Mouse (Mus musculus): ENCODE data around the gene Ofd1. TPM values are rescaled to one million over a fixed set of nuclear protein-coding genes. Genes with fewer than 3 reads are reported as not detected.

Gene Ofd1
- 1 to 10 TPM; 4.6 to 4.8 TPM for total RNA-seq (2021)

DNA sequence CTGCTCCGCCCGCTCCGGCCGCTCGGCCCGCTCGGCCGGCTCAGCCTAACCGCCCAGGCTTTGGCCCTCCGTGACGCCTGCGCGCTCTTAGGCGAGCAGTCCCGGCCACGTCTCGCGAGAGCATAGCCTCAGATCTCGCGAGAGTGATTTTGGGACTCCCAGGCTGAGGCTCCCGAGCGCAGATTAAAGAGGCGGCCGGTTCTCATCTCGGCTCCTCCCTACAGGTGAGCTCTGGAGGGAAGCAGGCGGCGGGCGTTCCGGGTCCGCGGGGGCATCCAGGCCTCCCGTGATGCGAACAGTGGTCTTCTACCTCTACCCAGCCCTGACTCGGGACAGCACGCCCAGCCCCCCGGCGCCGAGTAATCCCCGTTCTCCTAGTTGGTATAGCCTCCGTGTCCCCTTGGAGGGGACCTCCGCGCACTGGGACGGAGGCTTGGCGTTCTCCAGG, at the start of gene Ofd1:
Gene Ofd1 (minus strand): TSS at position 89 of the 448 bp plus-strand sequence.
- peak; percentile 82 to 87 for DNase-seq

DNA sequence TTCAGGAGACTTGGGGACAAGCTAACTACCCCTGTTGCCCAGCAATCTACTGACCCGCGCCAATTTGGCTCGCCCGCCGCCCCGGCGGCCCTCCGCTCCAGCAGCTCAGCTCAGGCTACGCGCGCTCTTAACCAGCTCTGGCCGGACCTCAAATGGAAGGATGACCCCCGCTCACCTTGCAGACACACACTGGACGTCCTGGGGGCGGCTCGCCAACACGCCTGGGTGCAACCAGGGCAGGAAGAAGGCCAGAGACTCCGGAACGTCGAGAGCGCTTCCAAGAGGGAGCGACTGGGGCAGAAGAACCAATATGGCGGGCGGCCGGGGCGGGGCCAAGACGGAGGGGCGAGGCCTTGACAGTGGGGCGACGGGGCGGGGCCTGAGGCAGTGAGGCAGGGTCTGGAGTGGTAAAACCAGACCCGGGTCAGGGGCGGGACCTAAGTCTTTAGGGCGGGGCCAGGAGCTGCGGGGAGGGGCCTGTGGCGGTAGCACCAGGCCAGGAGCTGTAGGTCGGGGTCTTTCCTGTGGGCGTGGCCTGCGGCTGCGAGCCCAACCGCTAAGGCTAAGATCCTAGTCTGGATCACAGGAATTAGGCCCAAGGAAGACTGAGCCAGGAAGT, 39.0 kb upstream of the Ofd1 start, which contains the start of gene Rab9:
Gene Rab9 (minus strand): TSS at position 503 of the 619 bp plus-strand sequence.
- peak; percentile 84 to 87 for DNase-seq

GRCm38 (mm10) chrX:166478631-166479364, 38.3 kb upstream of the Ofd1 start:
- peak in 1 of 2 experiments; percentile 3 for DNase-seq

DNA sequence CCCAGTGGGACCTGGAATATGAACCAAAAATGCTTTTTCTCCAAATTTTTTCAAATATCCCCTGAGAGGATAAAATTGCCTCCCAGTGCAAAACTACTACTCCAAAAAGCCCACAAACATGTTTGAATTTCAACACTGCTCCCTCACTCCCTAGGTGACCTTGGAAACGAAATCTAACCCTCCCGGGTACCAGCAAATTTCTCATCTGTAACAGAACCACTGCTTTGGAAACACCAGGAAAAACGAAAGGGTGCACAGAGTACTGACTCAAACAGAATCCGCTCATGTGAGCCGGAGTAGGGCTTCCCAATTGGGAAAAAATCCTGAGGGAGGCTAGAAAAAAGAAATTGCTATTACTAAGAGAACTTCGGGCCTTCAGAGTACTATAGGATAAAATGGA, 36.9 kb upstream of the Ofd1 start:
- no peak for DNase-seq

DNA sequence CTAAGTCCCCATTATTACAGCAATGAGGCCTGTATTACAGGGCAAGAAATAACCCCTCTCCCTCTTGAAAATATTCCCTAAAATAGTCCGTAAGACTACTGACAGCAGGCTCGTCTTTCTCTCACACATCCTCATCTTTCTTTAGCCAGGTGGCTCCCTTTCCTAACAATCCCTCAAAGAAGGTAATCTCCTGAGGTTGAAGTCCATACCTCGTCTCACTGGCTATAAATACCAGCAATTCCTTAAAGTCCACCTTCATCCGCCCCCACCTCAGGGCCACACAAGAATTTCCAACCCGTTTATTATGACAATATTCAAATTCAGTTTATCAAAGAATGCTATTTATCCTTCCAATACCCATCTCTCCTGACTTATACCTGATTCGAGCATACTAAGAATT, 32.1 kb upstream of the Ofd1 start:
- DNase-seq = no peak

GRCm38 (mm10) chrX:166468321-166468720, 27.8 kb upstream of the Ofd1 start:
- DNase-seq = no peak

DNA sequence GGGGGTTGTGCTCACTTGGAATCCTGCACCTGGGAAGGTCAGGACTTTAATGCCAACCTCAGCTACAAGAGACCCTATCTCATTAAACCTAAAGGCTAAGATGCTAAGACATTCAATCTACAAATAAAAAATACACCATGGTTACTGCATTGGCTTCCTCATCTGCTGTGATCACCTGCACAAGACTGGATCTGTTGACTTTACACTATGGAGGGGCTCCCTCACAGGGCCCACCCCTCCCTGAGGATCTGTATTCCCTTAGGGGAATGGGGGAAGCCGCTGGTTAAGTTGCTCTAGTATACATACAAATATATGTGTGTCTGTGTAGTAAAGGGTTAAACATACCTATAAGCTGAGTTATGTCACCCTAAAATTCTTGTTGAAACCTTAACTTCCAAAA, 15.0 kb upstream of the Ofd1 start:
- DNase-seq = no peak

GRCm38 (mm10) chrX:166454331-166454730, 13.8 kb upstream of the Ofd1 start:
- DNase-seq = no peak

GRCm38 (mm10) chrX:166453532-166453931, 13.0 kb upstream of the Ofd1 start:
- no peak for DNase-seq

- DNase-seq = no peak
Observed at GRCm38 (mm10) chrX:166444552-166444951, 4.0 kb upstream of the Ofd1 start.

DNA sequence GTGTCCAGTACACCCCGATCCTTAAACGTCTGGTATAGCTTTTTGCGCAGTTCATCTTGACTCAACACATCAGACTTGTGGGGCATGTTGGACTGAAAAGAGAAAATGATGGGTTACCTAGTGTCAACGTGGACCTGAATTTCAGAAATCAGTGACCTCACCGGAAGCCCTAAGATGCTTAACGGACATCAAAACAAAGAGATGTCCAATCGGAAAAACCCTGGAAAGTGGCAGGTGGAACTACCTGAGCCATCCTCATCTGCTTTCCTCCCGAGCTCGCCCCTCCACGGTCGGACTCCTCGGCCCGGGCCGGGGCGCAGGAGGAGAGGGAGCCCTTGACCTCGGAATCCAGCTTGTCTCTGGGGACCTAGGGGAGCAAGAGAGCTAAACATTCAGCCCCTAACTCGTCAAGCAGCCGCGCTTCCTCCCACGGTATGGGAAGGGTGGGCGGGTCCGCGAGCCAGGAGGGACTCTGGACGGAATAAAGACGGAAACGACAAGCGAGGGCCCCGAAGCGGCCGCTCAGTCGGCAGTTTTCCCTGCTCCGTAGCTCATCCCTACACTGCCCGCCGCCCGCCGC, 378 bp downstream of the Ofd1 start, which contains the start of gene Trappc2:
Gene Trappc2 (plus strand): TSS at position 539 of the 580 bp plus-strand sequence.
- peak in 1 of 2 experiments; percentile 7 for DNase-seq

- no peak for DNase-seq
Observed at GRCm38 (mm10) chrX:166434812-166435211, 5.7 kb downstream of the Ofd1 start.

GRCm38 (mm10) chrX:166416196-166416595, 24.3 kb downstream of the Ofd1 start:
- DNase-seq = no peak

- DNase-seq = no peak
Observed at GRCm38 (mm10) chrX:166407865-166408264, 32.6 kb downstream of the Ofd1 start.

DNA sequence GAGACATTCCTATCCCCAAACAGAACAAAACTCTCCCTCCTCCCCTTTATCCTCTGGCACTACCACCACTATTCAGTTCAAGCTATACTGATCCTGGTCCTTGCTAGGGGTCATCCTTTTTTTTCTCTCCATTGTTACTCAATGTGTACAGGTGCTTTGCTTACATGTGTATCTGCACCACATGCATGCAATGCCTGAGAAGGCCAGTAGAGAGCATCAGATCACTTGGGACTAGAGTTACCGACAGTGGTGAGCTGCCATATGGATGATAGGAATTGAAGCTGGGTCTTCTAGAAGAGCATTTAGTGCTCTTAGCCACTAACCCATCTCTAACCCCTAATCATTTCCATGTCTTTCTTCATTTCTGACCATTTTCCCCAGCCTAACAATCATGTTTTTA, 46.8 kb downstream of the Ofd1 start:
- no peak for DNase-seq

DNA sequence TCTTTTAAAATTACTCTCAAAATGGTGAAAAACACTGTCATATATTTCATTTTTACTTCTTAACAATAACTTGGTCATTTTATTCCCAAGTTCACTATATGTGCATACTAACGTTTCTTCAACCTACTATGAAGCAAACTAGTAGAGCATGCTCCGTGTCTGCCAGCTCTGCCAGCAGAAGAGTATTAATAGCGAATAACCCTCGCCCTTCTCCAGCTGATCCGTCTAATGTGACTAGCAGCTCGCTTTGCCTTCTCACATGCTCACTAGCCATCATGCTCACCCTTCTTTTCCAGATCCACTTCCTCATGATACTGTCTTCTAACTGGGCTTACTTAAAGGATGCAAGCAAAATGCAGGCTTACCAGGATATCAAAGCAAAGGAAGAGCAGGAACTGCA, 53.8 kb downstream of the Ofd1 start:
- no peak for DNase-seq

DNA sequence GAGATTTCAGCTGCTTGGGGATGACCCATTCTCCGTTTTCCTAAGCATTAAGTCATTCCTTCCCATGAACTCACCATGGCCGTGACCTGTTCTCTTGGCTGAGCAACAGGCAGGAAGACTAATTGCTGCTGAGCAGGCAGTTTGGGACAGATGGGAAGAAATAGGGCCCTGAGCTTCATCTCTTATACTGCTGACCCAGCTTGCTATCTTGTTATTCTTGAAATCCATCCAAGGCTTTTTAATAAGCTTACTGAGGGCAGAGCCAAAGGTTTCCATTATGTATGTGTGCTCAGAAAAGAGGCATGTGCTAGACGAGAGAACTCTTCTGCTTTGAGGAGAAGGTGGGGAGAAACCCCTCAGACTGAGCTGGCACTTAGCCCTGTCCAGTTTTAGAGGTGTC, 55.6 kb downstream of the Ofd1 start:
- no peak for DNase-seq

GRCm38 (mm10) chrX:166383606-166384005, 56.9 kb downstream of the Ofd1 start:
- DNase-seq = no peak

GRCm38 (mm10) chrX:166378652-166379051, 61.9 kb downstream of the Ofd1 start:
- no peak for DNase-seq

- DNase-seq = no peak
Observed at GRCm38 (mm10) chrX:166376681-166377328, 63.7 kb downstream of the Ofd1 start.

DNA sequence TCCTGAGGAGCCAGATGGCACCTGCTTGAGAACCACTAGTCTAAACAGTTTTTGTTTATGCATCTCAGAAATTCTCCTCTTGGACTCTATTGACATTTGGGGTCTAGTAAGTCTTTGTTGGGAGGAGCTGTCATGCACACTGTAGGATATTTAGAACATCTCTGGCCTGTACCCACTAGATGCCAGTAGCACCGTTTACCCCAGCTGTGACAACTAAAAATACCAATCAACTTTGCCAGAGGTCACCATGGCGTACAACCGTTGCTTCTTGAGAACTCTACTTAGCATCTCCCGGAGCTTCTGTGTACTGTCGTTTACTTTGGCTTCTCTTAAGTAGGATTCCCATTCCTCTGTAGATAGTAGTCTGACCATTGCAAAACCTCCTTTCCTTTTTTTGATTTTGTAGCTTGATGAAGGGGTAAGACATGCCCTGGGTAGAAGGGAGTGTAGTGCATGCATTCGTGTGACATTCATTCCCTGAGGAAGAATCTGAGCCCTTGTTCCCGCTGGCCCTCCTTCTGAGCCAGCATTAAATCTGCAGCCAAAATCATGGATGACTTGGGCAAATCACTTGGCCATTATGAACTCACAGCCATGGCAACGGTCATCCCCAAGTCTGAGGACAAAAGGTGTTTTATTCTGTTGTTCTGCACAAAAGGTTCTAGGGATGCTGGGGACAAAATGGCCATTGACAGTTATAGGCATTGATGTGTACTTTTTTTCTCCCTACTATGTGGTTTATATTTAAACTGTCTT, 74.9 kb downstream of the Ofd1 start:
- DNase-seq = no peak

DNA sequence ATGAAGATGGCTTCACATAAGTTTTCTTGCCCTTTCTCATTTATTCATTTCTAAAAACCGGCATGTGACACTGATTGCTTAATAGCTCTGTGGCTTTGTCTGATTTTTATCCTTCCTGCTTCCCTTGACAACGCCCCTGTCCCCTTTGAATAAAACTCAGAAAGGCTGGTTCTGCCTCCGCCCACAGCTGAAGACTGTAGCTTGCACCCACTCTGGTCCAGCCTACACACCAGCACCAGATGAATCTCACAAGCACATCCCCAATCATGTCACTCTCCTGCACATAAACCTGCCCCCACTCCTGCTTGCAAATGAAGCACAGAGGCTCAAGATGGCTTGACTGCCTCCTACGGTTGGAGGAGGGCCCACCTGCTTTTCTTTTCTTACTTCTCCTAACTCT, 80.0 kb downstream of the Ofd1 start:
- DNase-seq = peak in 1 of 2 experiments; percentile 28
